Mouse (Mus musculus) ES-E14 (cell line): ENCODE results near the gene Tshz2.

Experiments
- CHD2 ChIP-seq: IDR thresholded peaks from 2 replicates; pipeline ENCODE4 v1.6.1; 2014; ENCODE audit warnings: mild to moderate bottlenecking, low read depth, low read length, inconsistent platforms
- HCFC1 ChIP-seq: IDR thresholded peaks from 2 replicates; pipeline ENCODE4 v1.6.1; 2012; ENCODE audit warnings: low read length, inconsistent platforms, borderline replicate concordance; ENCODE audit not compliant: insufficient read depth
- MAFK ChIP-seq: IDR thresholded peaks from 2 replicates; pipeline ENCODE4 v1.6.1; 2014; ENCODE audit warnings: mild to moderate bottlenecking, low read depth, low read length, inconsistent platforms; ENCODE audit not compliant: insufficient read depth
- ZC3H11A ChIP-seq: IDR thresholded peaks from 2 replicates; pipeline ENCODE4 v1.6.1; 2012; ENCODE audit warnings: low read depth, mild to moderate bottlenecking, inconsistent platforms, low read length, borderline replicate concordance
- ZNF384 ChIP-seq: IDR thresholded peaks from 2 replicates; pipeline ENCODE4 v1.6.1; 2012; ENCODE audit warnings: low read depth, low read length, inconsistent platforms

DNA sequence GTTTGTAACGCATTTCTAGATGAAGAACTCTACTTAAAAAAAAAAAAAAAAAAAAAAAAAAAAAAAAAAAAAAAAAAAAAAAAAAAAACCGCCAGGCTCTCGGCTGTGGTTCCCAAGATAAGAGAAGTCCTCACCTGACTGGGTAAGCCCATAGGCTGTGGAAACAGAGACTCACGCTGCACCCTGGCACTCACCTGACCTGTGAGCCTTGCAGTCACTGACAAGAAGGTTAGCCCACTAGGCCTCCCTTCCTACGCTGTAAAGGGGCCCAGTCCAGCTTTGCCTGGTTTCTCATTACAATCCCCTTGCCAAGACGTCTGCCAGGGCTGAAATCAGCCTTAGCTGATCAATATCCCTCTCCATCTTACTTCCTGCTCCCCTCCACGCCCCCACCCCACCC lies 46.5 kb downstream of the Tshz2 start:
- TF ChIP-seq ZNF384 (no peak), ZC3H11A (no peak), CHD2 (no peak), HCFC1 (no peak), MAFK (no peak)
